Mouse (Mus musculus) cerebellum, adult 2 months (tissue): ENCODE results near the gene Rnf149.

Experiments
- CTCF ChIP-seq: fragments of 200-500 bp; IDR thresholded peaks from 2 replicates; pipeline ENCODE4 v1.5.1; 2011; ENCODE audit warnings: low read depth, mild to moderate bottlenecking, control low read depth, low read length, moderate library complexity, borderline replicate concordance; ENCODE audit not compliant: insufficient read depth
- POLR2A ChIP-seq: fragments of 200-500 bp; IDR thresholded peaks from 2 replicates; pipeline ENCODE4 v1.6.1; 2011; ENCODE audit warnings: low read length, control low read depth, borderline replicate concordance; ENCODE audit not compliant: insufficient read depth

GRCm38 (mm10) chr1:39585416-39585815 lies 8.2 kb upstream of the Rnf149 start:
- no peak for TF ChIP-seq CTCF
- TF ChIP-seq POLR2A: no peak
